Comparison of ENCODE assay signal across 11 mouse cellular contexts in the genomic region with DNA sequence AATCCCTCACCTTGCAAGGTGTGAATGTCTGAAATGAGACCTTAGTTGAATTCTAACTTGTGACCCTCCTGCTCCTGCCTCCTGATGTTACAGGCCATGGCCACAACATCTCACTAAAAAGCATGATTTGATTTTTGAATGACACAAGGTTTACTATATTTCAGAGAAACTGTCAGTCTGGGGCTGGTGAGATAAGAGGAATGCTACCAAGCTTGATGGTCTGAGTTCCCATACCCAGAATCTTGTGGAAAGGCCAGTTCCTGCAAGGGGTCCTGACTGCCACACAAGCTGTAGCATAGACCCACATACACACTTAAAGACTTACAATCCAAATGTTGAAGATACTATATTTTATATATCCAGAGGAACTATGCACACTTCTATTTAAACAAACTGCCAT. TPM values are rescaled to one million over a fixed set of nuclear protein-coding genes. Genes with fewer than 3 reads are reported as not detected.
DNase-seq lines count a peak whose midpoint lies in the region; ATAC-seq and TF ChIP-seq lines count a peak whose summit lies in the region.
"Had no signal": no experiment of that assay in that cellular context is flagged by ENCODE, and none has a peak within 500 bp of the region (broad histone marks: within the 10 kb centered on the region; RNA-seq: fewer than 3 reads in every experiment).

No protein-coding gene starts in this region.

- no peaks in the 10 kb centered on the region for H3K9me3 ChIP-seq in heart, embryonic 11.5 days (replicated peaks; ENCODE audit: control insufficient read depth, low read length)
- no peaks in the 10 kb centered on the region for H3K9me3 ChIP-seq in midbrain, embryonic 10.5 days (replicated peaks)
- H3K9me3 ChIP-seq in midbrain, postnatal 0 days (ENCODE audit: low read length): no peaks in the 10 kb centered on the region
- no peaks in the 10 kb centered on the region for H3K9me3 ChIP-seq in intestine, embryonic 16.5 days (ENCODE audit: control insufficient read depth, low read length)
- H3K9me3 ChIP-seq in midbrain, embryonic 15.5 days: no peaks in the 10 kb centered on the region

- TF ChIP-seq CTCF in midbrain, postnatal 0 days (IDR thresholded peaks at IDR 0.05): no peak

- H3K36me3 ChIP-seq in heart, embryonic 11.5 days (ENCODE audit: control insufficient read depth, insufficient read depth, low read length): no peaks in the 10 kb centered on the region
- H3K36me3 ChIP-seq in midbrain, embryonic 10.5 days: peaks cover 35% of the 10 kb centered on the region
- H3K36me3 ChIP-seq in midbrain, postnatal 0 days (ENCODE audit: insufficient read depth, low read length): no peaks in the 10 kb centered on the region
- no peaks in the 10 kb centered on the region for H3K36me3 ChIP-seq in intestine, embryonic 16.5 days (ENCODE audit: control insufficient read depth, insufficient read depth, low read length)
- H3K36me3 ChIP-seq in midbrain, embryonic 15.5 days (replicated peaks): no peaks in the 10 kb centered on the region

- no peak overlapping the region for H3K27ac ChIP-seq in heart, embryonic 11.5 days (ENCODE audit: low read depth, low read length)
- H3K27ac ChIP-seq in midbrain, embryonic 10.5 days (replicated peaks): no peak overlapping the region
- no peak overlapping the region for H3K27ac ChIP-seq in midbrain, postnatal 0 days (ENCODE audit: low read depth, low read length)
- H3K27ac ChIP-seq in intestine, embryonic 16.5 days (ENCODE audit: low read length): no peak overlapping the region
- H3K27ac ChIP-seq in midbrain, embryonic 15.5 days: no peak overlapping the region

- H3K27me3 ChIP-seq in heart, embryonic 11.5 days (ENCODE audit: control insufficient read depth, insufficient read depth, low read length): no peaks in the 10 kb centered on the region
- H3K27me3 ChIP-seq in midbrain, embryonic 10.5 days (ENCODE audit: low read depth, poor library complexity, severe bottlenecking): no peaks in the 10 kb centered on the region
- H3K27me3 ChIP-seq in midbrain, postnatal 0 days (ENCODE audit: insufficient read depth, low read length): no peaks in the 10 kb centered on the region
- H3K27me3 ChIP-seq in intestine, embryonic 16.5 days (replicated peaks; ENCODE audit: control insufficient read depth, insufficient read depth, low read length): no peaks in the 10 kb centered on the region
- no peaks in the 10 kb centered on the region for H3K27me3 ChIP-seq in midbrain, embryonic 15.5 days (replicated peaks)

- no peak for DNase-seq in heart, postnatal 36 days
- DNase-seq in midbrain, embryonic 10.5 days (ENCODE audit: low spot score): no peak
- no peak for DNase-seq in midbrain, postnatal 0 days (ENCODE audit: low spot score)
- no peak for DNase-seq in layer of hippocampus, adult 9-11 months
- no peak for DNase-seq in ovary, adult 18-20 months (ENCODE audit: low spot score)
- DNase-seq: gastrocnemius, postnatal 36 days; kidney, adult 9 months; right cerebral cortex, postnatal 14 days had no signal

- no peak overlapping the region; the same call in 1 of the 2 replicates for H3K4me3 ChIP-seq in heart, embryonic 11.5 days (ENCODE audit: low read depth, low read length)
- peak overlapping the region; percentile 71; the same call in 1 of the 2 replicates for H3K4me3 ChIP-seq in midbrain, embryonic 10.5 days
- no peak overlapping the region for H3K4me3 ChIP-seq in midbrain, postnatal 0 days (ENCODE audit: low read depth, low read length)
- H3K4me3 ChIP-seq in intestine, embryonic 16.5 days (ENCODE audit: low read length): no peak overlapping the region
- 0 out of 2 replicates have a peak overlapping the region, but pooled peaks have one; percentile 91 for H3K4me3 ChIP-seq in midbrain, embryonic 15.5 days

- peak overlapping the region; percentile 80; the same call in 1 of the 2 replicates for H3K9ac ChIP-seq in heart, embryonic 11.5 days (ENCODE audit: low read depth, low read length)
- H3K9ac ChIP-seq in midbrain, postnatal 0 days (replicated peaks; ENCODE audit: low read length, poor library complexity, severe bottlenecking): no peak overlapping the region
- peak overlapping the region; percentile 48 for H3K9ac ChIP-seq in intestine, embryonic 16.5 days (ENCODE audit: low read depth, low read length)
- H3K9ac ChIP-seq in midbrain, embryonic 15.5 days: no peak overlapping the region

- no peak for ATAC-seq in heart, embryonic 11.5 days (replicated peaks; ENCODE audit: insufficient number of reproducible peaks, low FRiP score, low TSS enrichment)
- no peak for ATAC-seq in midbrain, postnatal 0 days (ENCODE audit: low FRiP score)
- no peak for ATAC-seq in intestine, embryonic 16.5 days
- ATAC-seq in midbrain, embryonic 15.5 days (replicated peaks): no peak

- intact Hi-C loops in heart, postnatal 36 days (cut with DNase I): no loop called here

- H3K4me2 ChIP-seq in heart, embryonic 11.5 days: no peak overlapping the region
- H3K4me2 ChIP-seq in midbrain, postnatal 0 days (ENCODE audit: low read depth, low read length, poor library complexity, severe bottlenecking): no peak overlapping the region
- H3K4me2 ChIP-seq in intestine, embryonic 16.5 days (ENCODE audit: low read depth, low read length): peak overlapping the region; percentile 87
- peak overlapping the region; percentile 77 for H3K4me2 ChIP-seq in midbrain, embryonic 15.5 days

- peaks cover 5% of the 10 kb centered on the region; the same call in 1 of the 2 replicates for H3K4me1 ChIP-seq in heart, embryonic 11.5 days (ENCODE audit: control insufficient read depth, insufficient read depth, low read length)
- peaks cover 23% of the 10 kb centered on the region for H3K4me1 ChIP-seq in midbrain, embryonic 10.5 days
- H3K4me1 ChIP-seq in midbrain, postnatal 0 days (ENCODE audit: insufficient read depth, low read length): peaks cover 9% of the 10 kb centered on the region
- peaks cover 13% of the 10 kb centered on the region for H3K4me1 ChIP-seq in intestine, embryonic 16.5 days (ENCODE audit: control insufficient read depth, insufficient read depth, low read length)
- peaks cover 19% of the 10 kb centered on the region for H3K4me1 ChIP-seq in midbrain, embryonic 15.5 days

RNA-seq across cellular contexts. Expression of a gene that starts 9.3 kb away (rescaled TPM):
- polyA plus RNA-seq in heart, embryonic 11.5 days (2014; fragmentation: Nextera tagmentation; extraction: Ambion mirVana): 50.5 and 59.3 TPM in 2 replicates
- total RNA-seq in heart, postnatal 36 days (2021): 10 to 100 TPM; 13.0 to 13.6 TPM
- polyA plus RNA-seq in midbrain, embryonic 10.5 days (2016; fragmentation: Nextera tagmentation; extraction: Ambion mirVana): 141 and 145 TPM in 2 replicates
- total RNA-seq in midbrain, postnatal 0 days (2014; rRNA removed): 94.6 and 97.7 TPM in 2 replicates
- 40.8 and 42.1 TPM in 2 replicates for polyA plus RNA-seq in midbrain, postnatal 0 days (2015; fragmentation: Nextera tagmentation; extraction: Ambion mirVana)
- 56.3 and 56.9 TPM in 2 replicates for polyA plus RNA-seq in intestine, embryonic 16.5 days (2015; fragmentation: Nextera tagmentation; extraction: Ambion mirVana)
- polyA plus RNA-seq in midbrain, embryonic 15.5 days (2015; fragmentation: Nextera tagmentation; extraction: Ambion mirVana): 73.4 and 78.1 TPM in 2 replicates

RNA-seq across cellular contexts. Expression of a gene that starts 26.2 kb away (rescaled TPM):
- 24.6 and 26.5 TPM in 2 replicates for polyA plus RNA-seq in heart, embryonic 11.5 days (2014; fragmentation: Nextera tagmentation; extraction: Ambion mirVana)
- total RNA-seq in heart, postnatal 36 days (2021): 1 to 10 TPM; 3.9 to 5.1 TPM
- 19.1 and 22.1 TPM in 2 replicates for polyA plus RNA-seq in midbrain, embryonic 10.5 days (2016; fragmentation: Nextera tagmentation; extraction: Ambion mirVana)
- 4.7 and 7.3 TPM in 2 replicates for total RNA-seq in midbrain, postnatal 0 days (2014; rRNA removed)
- polyA plus RNA-seq in midbrain, postnatal 0 days (2015; fragmentation: Nextera tagmentation; extraction: Ambion mirVana): 5.5 and 7.2 TPM in 2 replicates
- polyA plus RNA-seq in intestine, embryonic 16.5 days (2015; fragmentation: Nextera tagmentation; extraction: Ambion mirVana): 24.3 and 24.4 TPM in 2 replicates
- polyA plus RNA-seq in midbrain, embryonic 15.5 days (2015; fragmentation: Nextera tagmentation; extraction: Ambion mirVana): 11.3 and 11.7 TPM in 2 replicates

RNA-seq across cellular contexts. Expression of a gene that starts 52.0 kb away (rescaled TPM):
- polyA plus RNA-seq in heart, embryonic 11.5 days (2014; fragmentation: Nextera tagmentation; extraction: Ambion mirVana): 276 and 286 TPM in 2 replicates
- 100 to 1,000 TPM; 104 to 117 TPM for total RNA-seq in heart, postnatal 36 days (2021)
- 398 and 429 TPM in 2 replicates for polyA plus RNA-seq in midbrain, embryonic 10.5 days (2016; fragmentation: Nextera tagmentation; extraction: Ambion mirVana)
- 95.7 and 102 TPM in 2 replicates for total RNA-seq in midbrain, postnatal 0 days (2014; rRNA removed)
- polyA plus RNA-seq in midbrain, postnatal 0 days (2015; fragmentation: Nextera tagmentation; extraction: Ambion mirVana): 227 and 232 TPM in 2 replicates
- 261 and 297 TPM in 2 replicates for polyA plus RNA-seq in intestine, embryonic 16.5 days (2015; fragmentation: Nextera tagmentation; extraction: Ambion mirVana)
- polyA plus RNA-seq in midbrain, embryonic 15.5 days (2015; fragmentation: Nextera tagmentation; extraction: Ambion mirVana): 245 and 249 TPM in 2 replicates

RNA-seq across cellular contexts. Expression of a gene that starts 52.1 kb away (rescaled TPM):
- polyA plus RNA-seq in heart, embryonic 11.5 days (2014; fragmentation: Nextera tagmentation; extraction: Ambion mirVana): 140 and 147 TPM in 2 replicates
- total RNA-seq in heart, postnatal 36 days (2021): 100 to 1,000 TPM; 139 to 148 TPM
- polyA plus RNA-seq in midbrain, embryonic 10.5 days (2016; fragmentation: Nextera tagmentation; extraction: Ambion mirVana): 141 and 143 TPM in 2 replicates
- total RNA-seq in midbrain, postnatal 0 days (2014; rRNA removed): 62.9 and 80.9 TPM in 2 replicates
- polyA plus RNA-seq in midbrain, postnatal 0 days (2015; fragmentation: Nextera tagmentation; extraction: Ambion mirVana): 105 TPM in 2 replicates
- 165 and 181 TPM in 2 replicates for polyA plus RNA-seq in intestine, embryonic 16.5 days (2015; fragmentation: Nextera tagmentation; extraction: Ambion mirVana)
- polyA plus RNA-seq in midbrain, embryonic 15.5 days (2015; fragmentation: Nextera tagmentation; extraction: Ambion mirVana): 93.4 and 110 TPM in 2 replicates

Comparison
In these comparisons a context has a peak if more than half of its experiments do, and no peak if none do; other contexts are left out.
1. H3K4me2 ChIP-seq: peak in intestine, embryonic 16.5 days (single experiment) and midbrain, embryonic 15.5 days (single experiment); none in heart, embryonic 11.5 days (single experiment) and midbrain, postnatal 0 days (single experiment).
2. H3K4me3 ChIP-seq: peak in midbrain, embryonic 10.5 days (single experiment) and midbrain, embryonic 15.5 days (single experiment); none in heart, embryonic 11.5 days (single experiment), midbrain, postnatal 0 days (single experiment) and intestine, embryonic 16.5 days (single experiment).
3. H3K9ac ChIP-seq: peak in heart, embryonic 11.5 days (single experiment) and intestine, embryonic 16.5 days (single experiment); none in midbrain, postnatal 0 days (single experiment) and midbrain, embryonic 15.5 days (single experiment).